Mouse (Mus musculus): Measurements from ENCODE around the gene Tmem212.

GRCm38 (mm10) chr3:27840311-27840710 is 55.9 kb downstream of the Tmem212 start:
- no peak for TF ChIP-seq CTCF (IDR thresholded peaks at IDR 0.05)
- TF ChIP-seq EP300 (IDR thresholded peaks at IDR 0.05), result no peak

Measured in lung, postnatal 0 days (tissue).